Mouse (Mus musculus): ENCODE measurements around the gene Ap3b1.

Ap3b1 gene

GRCm38 (mm10) chr13:94599718-94600117, 241.0 kb downstream of the Ap3b1 start:
- DNase-seq = no peak

DNA sequence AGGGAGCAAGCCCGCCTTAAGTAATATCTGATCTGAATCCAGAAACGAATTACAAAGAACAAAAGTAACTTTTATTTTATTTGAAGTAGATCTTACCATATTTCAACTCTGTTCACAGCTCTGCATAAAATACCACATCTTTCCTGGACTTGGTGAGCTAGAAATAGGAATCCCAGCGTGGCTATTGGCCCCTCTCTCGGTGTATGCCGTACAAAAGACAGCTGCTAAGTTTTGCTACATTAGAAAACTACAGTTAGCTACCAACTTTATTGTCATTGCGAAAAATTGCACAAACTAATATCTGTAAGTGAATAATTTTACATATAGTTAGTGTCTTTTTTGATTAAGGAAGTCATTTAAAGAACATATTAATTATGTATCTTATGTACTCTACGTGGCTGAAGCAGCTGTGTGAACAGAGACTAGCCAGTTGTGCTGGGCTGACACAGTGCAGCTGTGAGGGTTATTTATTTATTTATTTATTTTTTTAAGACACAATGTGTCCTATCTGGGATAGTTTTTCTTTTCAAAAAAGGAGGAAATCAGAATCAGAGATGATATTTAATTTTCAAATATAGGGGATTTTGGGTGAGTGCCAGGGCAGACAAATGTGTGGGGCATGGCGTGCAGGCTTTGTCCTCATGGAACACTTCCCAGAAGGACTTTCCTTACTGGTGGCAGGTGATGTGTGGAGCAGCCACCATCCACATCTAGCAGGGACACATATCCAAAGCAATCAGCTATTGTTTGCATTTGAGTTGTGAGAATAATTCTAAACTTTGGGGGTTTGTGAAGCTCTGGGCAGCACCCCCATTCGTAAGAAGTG, 248.5 kb downstream of the Ap3b1 start:
- peak; percentile 12 for DNase-seq

- DNase-seq = no peak
Measured at GRCm38 (mm10) chr13:94607861-94608223, 249.1 kb downstream of the Ap3b1 start.

GRCm38 (mm10) chr13:94608420-94608831, 249.7 kb downstream of the Ap3b1 start:
- DNase-seq = peak; percentile 14

DNA sequence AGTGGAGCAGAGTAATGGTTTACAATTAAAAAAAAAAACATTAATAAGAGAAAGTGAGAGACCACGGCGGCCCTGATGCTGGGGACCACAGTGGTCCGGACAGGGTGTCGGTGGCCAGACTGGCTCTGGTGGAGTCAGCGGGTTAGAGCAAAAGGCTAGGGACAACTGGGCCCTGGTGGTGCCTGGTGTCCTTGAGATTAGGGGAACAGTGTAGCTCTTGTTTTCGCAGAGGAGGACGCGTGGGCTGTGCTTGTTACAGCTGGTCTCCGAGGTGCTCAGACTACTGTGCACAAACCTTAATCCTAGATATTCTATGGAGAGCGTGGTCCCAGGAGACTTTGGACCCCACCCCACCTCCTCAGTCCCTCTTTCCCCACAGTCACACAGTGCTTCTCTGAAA, 250.2 kb downstream of the Ap3b1 start:
- no peak for DNase-seq

Measured in kidney, postnatal 10 days (tissue).